Mouse (Mus musculus) limb, embryonic 14.5 days (tissue): ENCODE measurements around the gene Scn4b. TPM values are rescaled to one million over a fixed set of nuclear protein-coding genes. Genes with fewer than 3 reads are reported as not detected.

Experiments used
- ATAC-seq: fragments of 200-750 bp; cut with Nextera tagmentation; 2 replicates; pipeline ENCODE4 v1.8.0; 2017; ENCODE audit warnings: low read depth, moderate number of reproducible peaks, moderate TSS enrichment; ENCODE audit not compliant: low FRiP score
- DNase-seq: peaks from one replicate; pipeline ENCODE4 v3.0.0-alpha.2; 2015; ENCODE audit warnings: low spot score
- H3K27ac ChIP-seq: fragments of 300-500 bp; sonication (generic); replicated peaks from 2 replicates; pipeline ENCODE4 v1.5.1; 2014; ENCODE audit warnings: low read depth, mild to moderate bottlenecking, low read length, moderate library complexity, mixed read lengths
- H3K27me3 ChIP-seq: fragments of 300-500 bp; sonication (generic); 2 replicates; pipeline ENCODE4 v1.6.1; 2014; ENCODE audit warnings: low read length, mixed read lengths; ENCODE audit not compliant: control insufficient read depth, insufficient read depth
- H3K36me3 ChIP-seq: fragments of 300-500 bp; sonication (generic); 2 replicates; pipeline ENCODE4 v1.6.1; 2014; ENCODE audit warnings: mild to moderate bottlenecking, low read length, moderate library complexity, mixed read lengths; ENCODE audit not compliant: control insufficient read depth, insufficient read depth
- H3K4me1 ChIP-seq: fragments of 300-500 bp; sonication (generic); 2 replicates; pipeline ENCODE4 v1.6.1; 2014; ENCODE audit warnings: antibody characterized with exemption, low read length, mixed read lengths; ENCODE audit not compliant: control insufficient read depth, insufficient read depth
- H3K4me2 ChIP-seq: fragments of 300-500 bp; sonication (generic); replicated peaks from 2 replicates; pipeline ENCODE4 v1.6.1; 2014; ENCODE audit warnings: low read depth, mild to moderate bottlenecking, low read length, moderate library complexity; ENCODE audit not compliant: severe bottlenecking
- H3K4me3 ChIP-seq: fragments of 300-500 bp; sonication (generic); replicated peaks from 2 replicates; pipeline ENCODE4 v1.5.1; 2014; ENCODE audit warnings: low read length
- H3K9ac ChIP-seq: fragments of 300-500 bp; sonication (generic); 2 replicates; pipeline ENCODE4 v1.6.1; 2014; ENCODE audit warnings: mild to moderate bottlenecking, low read depth, low read length, moderate library complexity; ENCODE audit not compliant: severe bottlenecking
- H3K9me3 ChIP-seq: fragments of 300-500 bp; sonication (generic); 2 replicates; pipeline ENCODE4 v1.6.1; 2016; ENCODE audit warnings: low read length; ENCODE audit not compliant: control insufficient read depth
- POLR2A ChIP-seq: fragments of 200-500 bp; IDR thresholded peaks from 2 replicates; pipeline ENCODE4 v1.8.0; 2012; ENCODE audit warnings: inconsistent platforms, mild to moderate bottlenecking, moderate library complexity, borderline replicate concordance; ENCODE audit not compliant: insufficient read depth, insufficient read length; ENCODE audit errors: extremely low read depth
- WGBS: fragments of 180-500 bp; shearing (Covaris S2); extraction: QIAGEN DNeasy Blood & Tissue Kit; methylation state at CpG from one replicate; pipeline ENCODE4 v1.1.7; 2014; 5-methylcytosine and 5-hydroxymethylcytosine counted together
- polyA plus RNA-seq, 2 experiments: library from polyadenylated mRNA; depleted of rRNA in 1 of 2; stranded (reverse) in 1 of 2; unstranded in 1 of 2; fragments of >200 nt; fragmentation: Nextera tagmentation in 1 of 2; extraction: Ambion mirVana in 1 of 2; gene quantifications; 2 replicates each; pipeline versions ENCODE4 v1.2.1 to v1.2.3; 2012 to 2014

Scn4b gene
- polyA plus RNA-seq, 2 experiments: 0.04 to 0.14 TPM

GRCm38 (mm10) chr9:45120567-45120966 lies 17.6 kb upstream of the Scn4b start:
- no peak overlapping the region for H3K4me2 ChIP-seq
- TF ChIP-seq POLR2A: no peak
- WGBS: 80% methylated on average over 6 of the region's 6 CpGs
- no peak overlapping the region for H3K4me3 ChIP-seq
- no peak overlapping the region for H3K9ac ChIP-seq
- no peaks in the 10 kb centered on the region for H3K9me3 ChIP-seq
- DNase-seq (no peak), ATAC-seq (no peak)
- H3K27me3 ChIP-seq: no peaks in the 10 kb centered on the region
- H3K4me1 ChIP-seq: peaks cover 25% of the 10 kb centered on the region
- H3K27ac ChIP-seq: no peak overlapping the region
- peaks cover 5% of the 10 kb centered on the region; the same call in 1 of the 2 replicates for H3K36me3 ChIP-seq

GRCm38 (mm10) chr9:45121001-45121400 lies 17.2 kb upstream of the Scn4b start:
- peaks cover 9% of the 10 kb centered on the region for H3K36me3 ChIP-seq
- DNase-seq (no peak), ATAC-seq (no peak)
- no peak for TF ChIP-seq POLR2A
- no peak overlapping the region for H3K27ac ChIP-seq
- no peak overlapping the region for H3K4me2 ChIP-seq
- WGBS: 49% methylated on average over 6 of the region's 6 CpGs
- H3K9ac ChIP-seq: no peak overlapping the region
- H3K27me3 ChIP-seq: no peaks in the 10 kb centered on the region
- no peaks in the 10 kb centered on the region for H3K9me3 ChIP-seq
- H3K4me1 ChIP-seq: peaks cover 23% of the 10 kb centered on the region
- no peak overlapping the region for H3K4me3 ChIP-seq

GRCm38 (mm10) chr9:45121769-45122168 lies 16.4 kb upstream of the Scn4b start:
- Histone ChIP-seq H3K4me2 (peak overlapping the region; percentile 45), H3K9me3 (no peaks in the 10 kb centered on the region), H3K4me3 (peak overlapping the region; percentile 20), H3K4me1 (peaks cover 16% of the 10 kb centered on the region), H3K36me3 (peaks cover 13% of the 10 kb centered on the region), H3K9ac (no peak overlapping the region), H3K27ac (no peak overlapping the region), H3K27me3 (no peaks in the 10 kb centered on the region)
- DNase-seq: peak; percentile 79
- 0 out of 2 replicates have a peak, but pooled peaks have one; percentile 23 for ATAC-seq
- WGBS: 7% methylated on average over 9 of the region's 10 CpGs
- TF ChIP-seq POLR2A: no peak

- 0 out of 2 replicates have a peak overlapping the region, but pooled peaks have one; percentile 21 for H3K9ac ChIP-seq
- peaks cover 15% of the 10 kb centered on the region for H3K36me3 ChIP-seq
- no peaks in the 10 kb centered on the region for H3K27me3 ChIP-seq
- 19% methylated on average over 9 of the region's 9 CpGs for WGBS
- H3K4me3 ChIP-seq: peak overlapping the region; percentile 20
- no peak for TF ChIP-seq POLR2A
- peaks cover 16% of the 10 kb centered on the region for H3K4me1 ChIP-seq
- no peaks in the 10 kb centered on the region for H3K9me3 ChIP-seq
- DNase-seq: peak; percentile 37
- H3K4me2 ChIP-seq: peak overlapping the region; percentile 45
- H3K27ac ChIP-seq: no peak overlapping the region
- ATAC-seq: no peak
Observed at GRCm38 (mm10) chr9:45122209-45122761, 15.9 kb upstream of the Scn4b start.

DNA sequence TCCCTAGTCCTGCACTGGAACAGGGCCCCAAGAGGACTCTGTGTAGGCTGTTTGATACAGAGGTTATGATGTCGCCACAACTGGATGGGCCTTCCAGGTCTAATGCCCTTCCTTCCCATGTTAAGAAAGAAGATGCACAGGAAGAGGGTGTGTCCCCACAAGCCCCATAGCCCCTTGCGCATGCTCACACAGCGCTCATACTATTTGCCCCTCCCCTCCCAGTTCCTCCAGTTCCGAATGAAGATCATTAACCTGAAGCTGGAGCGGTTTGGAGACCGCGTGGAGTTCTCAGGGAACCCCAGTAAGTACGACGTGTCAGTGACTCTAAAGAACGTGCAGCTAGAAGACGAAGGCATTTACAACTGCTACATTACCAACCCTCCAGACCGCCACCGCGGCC lies 13.0 kb upstream of the Scn4b start:
- Histone ChIP-seq H3K4me1 (peaks cover 9% of the 10 kb centered on the region), H3K36me3 (peaks cover 15% of the 10 kb centered on the region), H3K27ac (no peak overlapping the region), H3K9ac (no peak overlapping the region), H3K4me3 (no peak overlapping the region), H3K4me2 (no peak overlapping the region), H3K27me3 (no peaks in the 10 kb centered on the region), H3K9me3 (no peaks in the 10 kb centered on the region)
- WGBS: 92% methylated on average over 14 of the region's 14 CpGs
- no peak for ATAC-seq
- no peak for DNase-seq
- no peak for TF ChIP-seq POLR2A
